Mouse (Mus musculus) heart, postnatal 0 days (tissue): Measurements from ENCODE around the gene Fam180a.

Experiments used
- CTCF ChIP-seq: IDR thresholded peaks from 2 replicates; pipeline ENCODE4 v1.5.1; 2016; ENCODE audit warnings: antibody characterized with exemption, control low read depth, low read depth
- EP300 ChIP-seq: IDR thresholded peaks from 2 replicates; pipeline ENCODE4 v1.6.1; 2016; ENCODE audit warnings: antibody characterized with exemption, low read depth

DNA sequence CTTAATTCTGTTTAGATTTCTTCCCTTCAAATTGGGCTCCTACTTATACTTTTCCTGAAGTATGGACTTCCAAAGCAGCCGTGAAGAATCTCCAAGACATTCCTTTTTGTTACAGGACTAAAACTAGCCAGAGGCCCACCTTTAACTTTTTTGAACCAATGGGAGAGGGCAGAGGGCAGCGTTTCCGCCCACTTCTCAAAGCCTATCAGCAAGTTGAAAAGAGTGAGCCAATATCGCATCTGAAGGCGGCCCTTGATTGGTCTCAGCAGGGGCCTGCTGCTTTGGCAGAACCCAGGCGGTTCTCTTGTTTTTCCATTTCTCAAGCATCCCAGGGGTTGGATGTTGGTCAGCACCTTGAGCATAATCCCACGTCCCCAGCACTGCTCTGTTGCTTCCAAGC lies 17.9 kb downstream of the Fam180a start, which contains the start of gene Slc13a4:
- TF ChIP-seq CTCF: no peak
- TF ChIP-seq EP300: no peak
